19 mouse cellular contexts compared by ENCODE assay signal in genomic region chr2:141825606-141826495, GRCm38 (mm10).
DNase-seq lines count a peak whose midpoint lies in the region; ATAC-seq and TF ChIP-seq lines count a peak whose summit lies in the region.
"Had no signal": no experiment of that assay in that cellular context is flagged by ENCODE, and none has a peak within 500 bp of the region (broad histone marks: within the 10 kb centered on the region; RNA-seq: fewer than 3 reads in every experiment).

No protein-coding gene starts in this region.

- peak; percentile 6 for DNase-seq in brain, embryonic 14.5 days (ENCODE audit: low read depth)
- peak; percentile 21 for DNase-seq in embryo, embryonic 10.5 days (ENCODE audit: low spot score)
- DNase-seq in embryonic facial prominence, embryonic 14.5 days (ENCODE audit: low spot score): peak; percentile 82
- DNase-seq in heart, postnatal 25 days (ENCODE audit: low spot score): no peak
- no peak for DNase-seq in cerebellum, postnatal 36 days
- DNase-seq in lung, postnatal 0 days (ENCODE audit: low spot score): no peak
- DNase-seq: adrenal gland, adult 8-10 months; cerebellum, adult 8-10 months; forebrain, postnatal 0 days; left cerebral cortex, postnatal 4 days; liver, embryonic 13.5 days; lung, postnatal 4 days; right cerebral cortex, adult 18-20 months; right cerebral cortex, postnatal 4 days; thymus, postnatal 14 days had no signal

- H3K9me3 ChIP-seq in embryonic facial prominence, embryonic 14.5 days (ENCODE audit: control insufficient read depth, low read length): no peaks in the 10 kb centered on the region
- no peaks in the 10 kb centered on the region for H3K9me3 ChIP-seq in limb, embryonic 13.5 days
- H3K9me3 ChIP-seq in lung, postnatal 0 days (ENCODE audit: low read length): no peaks in the 10 kb centered on the region
- H3K9me3 ChIP-seq: liver, embryonic 13.5 days; lung, embryonic 15.5 days; neural tube, embryonic 15.5 days had no signal

- H3K27me3 ChIP-seq in embryonic facial prominence, embryonic 14.5 days (replicated peaks; ENCODE audit: control insufficient read depth, insufficient read depth, low read length): no peaks in the 10 kb centered on the region
- H3K27me3 ChIP-seq in limb, embryonic 13.5 days: no peaks in the 10 kb centered on the region
- H3K27me3 ChIP-seq in lung, postnatal 0 days (replicated peaks; ENCODE audit: insufficient read depth, low read length): no peaks in the 10 kb centered on the region
- H3K27me3 ChIP-seq: liver, embryonic 13.5 days; lung, embryonic 15.5 days; neural tube, embryonic 15.5 days had no signal

- H3K9ac ChIP-seq in embryonic facial prominence, embryonic 14.5 days (ENCODE audit: low read depth, low read length): no peak overlapping the region
- no peak overlapping the region for H3K9ac ChIP-seq in limb, embryonic 13.5 days
- no peak overlapping the region for H3K9ac ChIP-seq in lung, postnatal 0 days (replicated peaks; ENCODE audit: low read depth)
- H3K9ac ChIP-seq: forebrain, postnatal 0 days; liver, embryonic 13.5 days; lung, embryonic 15.5 days; neural tube, embryonic 15.5 days had no signal

- H3K36me3 ChIP-seq in embryonic facial prominence, embryonic 14.5 days (ENCODE audit: control insufficient read depth, insufficient read depth, low read length): no peaks in the 10 kb centered on the region
- no peaks in the 10 kb centered on the region for H3K36me3 ChIP-seq in limb, embryonic 13.5 days
- no peaks in the 10 kb centered on the region for H3K36me3 ChIP-seq in lung, postnatal 0 days (ENCODE audit: insufficient read depth, low read length)
- H3K36me3 ChIP-seq: liver, embryonic 13.5 days; lung, embryonic 15.5 days; neural tube, embryonic 15.5 days had no signal

- no peak for TF ChIP-seq POLR2A in brain, embryonic 14.5 days (IDR thresholded peaks at IDR 0.05; ENCODE audit: borderline replicate concordance, extremely low read depth, insufficient read depth, insufficient read length, poor library complexity, severe bottlenecking)

- H3K4me1 ChIP-seq in embryonic facial prominence, embryonic 14.5 days (ENCODE audit: control insufficient read depth, insufficient read depth, low read length): peaks cover 12% of the 10 kb centered on the region
- peaks cover 9% of the 10 kb centered on the region for H3K4me1 ChIP-seq in limb, embryonic 13.5 days
- no peaks in the 10 kb centered on the region for H3K4me1 ChIP-seq in lung, postnatal 0 days (ENCODE audit: insufficient read depth, low read depth, low read length)
- H3K4me1 ChIP-seq: liver, embryonic 13.5 days; lung, embryonic 15.5 days; neural tube, embryonic 15.5 days had no signal

- TF ChIP-seq CTCF in brain, embryonic 14.5 days (IDR thresholded peaks at IDR 0.05; ENCODE audit: borderline replicate concordance, extremely low read depth, insufficient read depth, insufficient read length): no peak
- TF ChIP-seq CTCF in lung, postnatal 0 days (IDR thresholded peaks at IDR 0.05): no peak

- WGBS in embryonic facial prominence, embryonic 14.5 days: 30% methylated on average over 8 of the region's 8 CpGs
- 31% methylated on average over 8 of the region's 8 CpGs for WGBS in limb, embryonic 13.5 days
- WGBS in lung, postnatal 0 days: 50% methylated on average over 8 of the region's 8 CpGs

- no peak overlapping the region for H3K4me3 ChIP-seq in embryonic facial prominence, embryonic 14.5 days (ENCODE audit: low read depth, low read length)
- H3K4me3 ChIP-seq in limb, embryonic 13.5 days: no peak overlapping the region
- H3K4me3 ChIP-seq in lung, postnatal 0 days (ENCODE audit: low read depth, low read length): no peak overlapping the region
- H3K4me3 ChIP-seq: liver, embryonic 13.5 days; lung, embryonic 15.5 days; neural tube, embryonic 15.5 days had no signal

- ATAC-seq in embryonic facial prominence, embryonic 14.5 days (ENCODE audit: low read depth): peak; percentile 55
- ATAC-seq in limb, embryonic 13.5 days (ENCODE audit: low FRiP score, low read depth): peak; percentile 54; the same call in 1 of the 2 replicates
- no peak for ATAC-seq in lung, postnatal 0 days
- ATAC-seq: forebrain, postnatal 0 days; intestine, postnatal 0 days had no signal

- intact Hi-C loops in heart, postnatal 25 days (cut with DNase I): no loop called here

- H3K4me2 ChIP-seq in embryonic facial prominence, embryonic 14.5 days (ENCODE audit: low read depth, low read length): no peak overlapping the region
- no peak overlapping the region for H3K4me2 ChIP-seq in limb, embryonic 13.5 days (replicated peaks)
- H3K4me2 ChIP-seq in lung, postnatal 0 days (replicated peaks; ENCODE audit: low read depth, low read length): no peak overlapping the region
- H3K4me2 ChIP-seq: liver, embryonic 13.5 days; lung, embryonic 15.5 days; neural tube, embryonic 15.5 days had no signal

- no peak for TF ChIP-seq EP300 in lung, postnatal 0 days (IDR thresholded peaks at IDR 0.05)

- no peak overlapping the region; the same call in 1 of the 2 replicates for H3K27ac ChIP-seq in embryonic facial prominence, embryonic 14.5 days (replicated peaks; ENCODE audit: low read depth, low read length)
- no peak overlapping the region for H3K27ac ChIP-seq in limb, embryonic 13.5 days
- H3K27ac ChIP-seq in lung, postnatal 0 days (ENCODE audit: low read length): no peak overlapping the region
- H3K27ac ChIP-seq: liver, embryonic 13.5 days; lung, embryonic 15.5 days; neural tube, embryonic 15.5 days had no signal

Comparison
In these comparisons a context has a peak if more than half of its experiments do, and no peak if none do; other contexts are left out.
1. DNase-seq: peak in brain, embryonic 14.5 days (single experiment), embryo, embryonic 10.5 days (single experiment) and embryonic facial prominence, embryonic 14.5 days (single experiment); none in heart, postnatal 25 days (single experiment), cerebellum, postnatal 36 days (0 of 2) and lung, postnatal 0 days (single experiment).